Mouse (Mus musculus): Measurements from ENCODE around the gene Psmc6.

GRCm38 (mm10) chr14:45304389-45304788 lies 25.2 kb upstream of the Psmc6 start:
- TF ChIP-seq CTCF (IDR thresholded peaks at IDR 0.05; ENCODE audit: control insufficient read depth, insufficient read depth, insufficient replicate concordance, low read depth, low read length): no peak
- no peak for TF ChIP-seq POLR2A (IDR thresholded peaks at IDR 0.05; ENCODE audit: control insufficient read depth, low read depth, low read length)
